In genomic region chr6:101219004-101219403, GRCm38 (mm10) we compare ENCODE assay signal across 16 mouse cellular contexts.
"Had no signal": no experiment of that assay in that cellular context is flagged by ENCODE, and none has a peak within 500 bp of the region (broad histone marks: within the 10 kb centered on the region; RNA-seq: fewer than 3 reads in every experiment).

No protein-coding gene starts in this region.

- H3K9me3 ChIP-seq: intestine, embryonic 15.5 days; limb, embryonic 15.5 days; midbrain, embryonic 13.5 days; neural tube, embryonic 15.5 days had no signal

- H3K27me3 ChIP-seq: intestine, embryonic 15.5 days; limb, embryonic 15.5 days; midbrain, embryonic 13.5 days; neural tube, embryonic 15.5 days had no signal

- ATAC-seq: intestine, embryonic 15.5 days; midbrain, embryonic 13.5 days had no signal

- H3K36me3 ChIP-seq: intestine, embryonic 15.5 days; limb, embryonic 15.5 days; midbrain, embryonic 13.5 days; neural tube, embryonic 15.5 days had no signal

- H3K9ac ChIP-seq: intestine, embryonic 15.5 days; limb, embryonic 15.5 days; midbrain, embryonic 13.5 days; neural tube, embryonic 15.5 days had no signal

- H3K4me3 ChIP-seq: intestine, embryonic 15.5 days; layer of hippocampus, adult 2 months; limb, embryonic 15.5 days; midbrain, embryonic 13.5 days; myocyte; neural tube, embryonic 15.5 days had no signal

- H3K27ac ChIP-seq: intestine, embryonic 15.5 days; layer of hippocampus, adult 2 months; limb, embryonic 15.5 days; macrophage; midbrain, embryonic 13.5 days; neural tube, embryonic 15.5 days; stomach, postnatal 0 days had no signal

- H3K4me2 ChIP-seq: intestine, embryonic 15.5 days; limb, embryonic 15.5 days; midbrain, embryonic 13.5 days; neural tube, embryonic 15.5 days had no signal

- DNase-seq: kidney, adult 18-20 months; kidney, postnatal 10 days; kidney, postnatal 4 days; lung, adult 2 months; lung, postnatal 14 days; right cerebral cortex, adult 18-20 months; right cerebral cortex, postnatal 25 days; thymus, postnatal 4 days had no signal
